15 mouse cellular contexts compared by ENCODE assay signal in the genomic region with DNA sequence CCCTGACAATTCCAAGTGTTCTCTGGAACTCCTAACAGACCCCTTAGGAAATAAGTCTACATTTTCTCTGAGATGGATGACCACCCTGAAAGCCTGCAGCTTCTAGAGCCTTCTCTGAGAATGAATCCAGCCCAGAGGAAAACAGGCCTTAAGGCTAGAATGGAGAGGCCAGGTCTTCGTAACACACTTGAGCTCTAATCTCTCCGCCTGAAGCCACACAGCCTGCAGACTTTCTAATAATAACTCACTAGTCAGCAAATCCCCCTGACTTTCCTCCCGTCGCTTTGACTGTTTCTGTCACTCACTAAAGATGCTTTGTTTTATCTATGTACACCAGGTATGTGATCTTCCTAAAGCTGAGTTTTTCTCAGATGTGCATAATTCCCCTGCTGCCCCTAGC.
DNase-seq lines count a peak whose midpoint lies in the region; ATAC-seq lines count a peak whose summit lies in the region.
"Had no signal": no experiment of that assay in that cellular context is flagged by ENCODE, and none has a peak within 500 bp of the region (broad histone marks: within the 10 kb centered on the region; RNA-seq: fewer than 3 reads in every experiment).

No protein-coding gene starts in this region.

- no peaks in the 10 kb centered on the region for H3K9me3 ChIP-seq in heart, embryonic 11.5 days (replicated peaks; ENCODE audit: control insufficient read depth, low read length)
- no peaks in the 10 kb centered on the region for H3K9me3 ChIP-seq in hindbrain, embryonic 16.5 days (ENCODE audit: control insufficient read depth, low read length)
- H3K9me3 ChIP-seq: limb, embryonic 13.5 days had no signal

- H3K36me3 ChIP-seq in heart, embryonic 11.5 days (ENCODE audit: control insufficient read depth, insufficient read depth, low read length) = no peaks in the 10 kb centered on the region
- H3K36me3 ChIP-seq in hindbrain, embryonic 16.5 days (ENCODE audit: control insufficient read depth, insufficient read depth, low read length) = no peaks in the 10 kb centered on the region
- H3K36me3 ChIP-seq: limb, embryonic 13.5 days had no signal

- no peak for DNase-seq in heart, adult 11 months
- DNase-seq in retina, adult 2 months (ENCODE audit: low read depth, low spot score) = peak; percentile 28
- no peak for DNase-seq in retina, embryonic 14.5 days (ENCODE audit: low spot score)
- no peak for DNase-seq in lung, postnatal 25 days (ENCODE audit: low spot score)
- DNase-seq in left cerebral cortex, adult 9 months (ENCODE audit: low spot score in 2 of 2) = no peak
- no peak for DNase-seq in cerebellum, postnatal 10 days
- DNase-seq: adrenal gland, postnatal 14 days; gastrocnemius, postnatal 14 days; kidney, postnatal 14 days; liver, postnatal 0 days; thymus, adult 18-20 months had no signal

- H3K9ac ChIP-seq in heart, embryonic 11.5 days (ENCODE audit: low read depth, low read length) = no peak overlapping the region
- peak overlapping the region; percentile 25; the same call in 1 of the 2 replicates for H3K9ac ChIP-seq in hindbrain, embryonic 16.5 days (ENCODE audit: low read depth, low read length)
- H3K9ac ChIP-seq: liver, postnatal 0 days had no signal

- no peak; the same call in 1 of the 2 replicates for ATAC-seq in heart, embryonic 11.5 days (replicated peaks; ENCODE audit: insufficient number of reproducible peaks, low FRiP score, low TSS enrichment)
- no peak for ATAC-seq in hindbrain, embryonic 16.5 days
- ATAC-seq: inflammation-experienced regulatory T-cells, adult 6 months; liver, postnatal 0 days had no signal

- H3K4me1 ChIP-seq in heart, embryonic 11.5 days (ENCODE audit: control insufficient read depth, insufficient read depth, low read length) = peaks cover 30% of the 10 kb centered on the region
- H3K4me1 ChIP-seq in hindbrain, embryonic 16.5 days (ENCODE audit: control insufficient read depth, insufficient read depth, low read depth, low read length) = peaks cover 29% of the 10 kb centered on the region

- 15% methylated on average over 4 of the region's 4 CpGs for WGBS in heart, embryonic 11.5 days (ENCODE audit: insufficient replicate concordance)
- WGBS in hindbrain, embryonic 16.5 days = 60% methylated on average over 4 of the region's 4 CpGs

- H3K4me3 ChIP-seq in heart, embryonic 11.5 days (ENCODE audit: low read depth, low read length) = no peak overlapping the region
- no peak overlapping the region for H3K4me3 ChIP-seq in hindbrain, embryonic 16.5 days (ENCODE audit: low read length)
- H3K4me3 ChIP-seq: limb, embryonic 13.5 days had no signal

- peak overlapping the region; percentile 52 for H3K27ac ChIP-seq in heart, embryonic 11.5 days (ENCODE audit: low read depth, low read length)
- H3K27ac ChIP-seq in hindbrain, embryonic 16.5 days (ENCODE audit: low read depth, low read length) = peak overlapping the region; percentile 69
- H3K27ac ChIP-seq: limb, embryonic 13.5 days had no signal

- peak overlapping the region; percentile 16; the same call in 1 of the 2 replicates for H3K4me2 ChIP-seq in heart, embryonic 11.5 days
- H3K4me2 ChIP-seq in hindbrain, embryonic 16.5 days (ENCODE audit: low read length) = no peak overlapping the region
- H3K4me2 ChIP-seq: limb, embryonic 13.5 days had no signal

- H3K27me3 ChIP-seq in heart, embryonic 11.5 days (ENCODE audit: control insufficient read depth, insufficient read depth, low read length) = no peaks in the 10 kb centered on the region
- no peaks in the 10 kb centered on the region for H3K27me3 ChIP-seq in hindbrain, embryonic 16.5 days (replicated peaks; ENCODE audit: control insufficient read depth, insufficient read depth, low read length)
- H3K27me3 ChIP-seq: limb, embryonic 13.5 days had no signal
